Mouse (Mus musculus) gonadal fat pad, adult 2 months (tissue): ENCODE measurements at regions not wholly inside any gene's neighbourhood (a gene's known extent, or its start where the extent isn't known, plus 50 kb on each side); places are given as distances from the start of the nearest gene placed in this dataset.

Source experiments
- DNase-seq: peaks from one replicate; pipeline ENCODE4 v3.0.0-alpha.2; 2012; ENCODE audit warnings: low read depth

- DNase-seq: no peak
Measured at GRCm38 (mm10) chr9:68463637-68464304, 189.8 kb upstream of the Rora start.

GRCm38 (mm10) chr9:68466671-68467070 lies 186.9 kb upstream of the Rora start:
- DNase-seq: no peak

DNA sequence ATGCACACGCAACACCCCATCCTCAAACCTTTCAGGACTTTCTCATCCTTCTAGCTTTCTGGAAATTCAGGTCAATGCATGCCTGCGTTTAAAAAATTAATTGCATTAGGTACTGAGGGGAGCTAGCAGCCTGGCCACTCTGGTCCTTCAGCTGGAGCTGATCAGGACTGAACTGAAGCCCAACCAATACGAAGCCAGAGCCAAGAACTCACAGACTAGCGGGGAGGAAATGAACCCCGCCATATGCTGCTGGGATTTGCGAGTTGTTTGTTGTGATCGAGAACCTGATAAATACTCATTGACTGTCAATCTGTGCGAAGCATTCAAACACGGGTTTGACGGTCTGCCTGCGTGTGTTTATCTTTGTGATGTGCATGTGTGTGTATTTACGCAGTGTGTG lies 177.2 kb upstream of the Rora start:
- DNase-seq: no peak

- DNase-seq: no peak
Measured at GRCm38 (mm10) chr9:68477466-68477865, 176.1 kb upstream of the Rora start.

DNA sequence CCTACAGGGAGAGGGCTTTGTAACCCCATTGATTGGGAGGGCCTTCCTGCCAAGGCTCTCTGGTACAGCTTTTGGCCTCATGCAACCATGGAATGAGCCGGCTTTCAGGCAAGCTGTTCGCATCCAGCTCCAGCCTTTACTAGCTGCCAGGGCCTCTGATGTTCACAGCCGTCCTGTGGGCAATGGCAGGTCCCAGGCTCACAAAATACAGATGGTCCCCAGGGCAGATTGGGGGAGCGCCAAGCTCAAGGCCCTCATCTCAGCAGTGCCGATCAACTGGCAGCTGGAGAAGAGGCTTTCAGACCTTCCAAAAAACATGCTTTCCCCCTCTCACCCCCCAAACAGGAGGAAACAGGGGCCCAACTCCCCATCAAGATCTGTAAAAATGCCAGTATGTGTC lies 166.9 kb upstream of the Rora start:
- DNase-seq: no peak

DNA sequence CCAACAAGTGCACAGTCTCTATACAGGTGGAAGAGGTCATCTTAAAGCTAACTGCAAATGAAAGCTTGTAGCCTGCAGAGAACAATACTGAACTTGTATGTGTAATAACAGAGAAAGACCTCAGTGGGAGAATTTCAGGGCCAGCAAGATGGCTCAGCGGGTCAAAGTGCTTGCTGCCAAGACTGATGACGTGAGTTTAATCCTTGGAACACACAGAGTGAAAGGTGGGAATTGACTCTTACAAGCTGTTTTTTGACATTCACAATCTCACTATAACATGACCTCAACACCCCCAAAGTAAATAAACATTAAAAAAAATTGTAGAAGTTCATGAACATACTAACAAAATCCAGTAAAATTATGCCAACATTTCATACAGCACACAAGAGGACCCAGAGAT lies 162.4 kb upstream of the Rora start:
- no peak for DNase-seq

GRCm38 (mm10) chr9:68521218-68521617 lies 132.4 kb upstream of the Rora start:
- no peak for DNase-seq

- no peak for DNase-seq
Measured at GRCm38 (mm10) chr9:68561767-68562552, 91.6 kb upstream of the Rora start.

DNA sequence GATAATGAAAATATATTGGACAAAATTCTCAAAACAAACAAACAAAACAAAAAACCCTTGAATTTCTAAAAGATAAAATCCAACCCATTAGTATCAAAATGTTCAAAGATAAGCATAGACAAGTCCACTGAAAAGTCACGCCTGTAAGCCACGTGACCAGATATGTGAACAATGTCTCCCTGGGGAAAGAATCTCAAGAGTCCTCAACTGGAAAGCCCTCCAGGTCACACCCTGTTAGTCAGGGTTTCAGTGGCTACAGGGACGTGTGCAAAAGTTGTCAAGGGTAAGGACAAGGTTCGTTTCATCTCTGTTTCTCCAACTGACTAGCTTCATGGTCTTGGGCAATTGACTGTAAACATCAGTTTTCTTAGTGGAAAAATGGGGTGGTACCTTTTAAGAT lies 90.4 kb upstream of the Rora start:
- DNase-seq: no peak

GRCm38 (mm10) chr9:68585751-68586150 lies 67.8 kb upstream of the Rora start:
- no peak for DNase-seq

- DNase-seq: no peak
Measured at GRCm38 (mm10) chr9:68591023-68591422, 62.6 kb upstream of the Rora start.

DNA sequence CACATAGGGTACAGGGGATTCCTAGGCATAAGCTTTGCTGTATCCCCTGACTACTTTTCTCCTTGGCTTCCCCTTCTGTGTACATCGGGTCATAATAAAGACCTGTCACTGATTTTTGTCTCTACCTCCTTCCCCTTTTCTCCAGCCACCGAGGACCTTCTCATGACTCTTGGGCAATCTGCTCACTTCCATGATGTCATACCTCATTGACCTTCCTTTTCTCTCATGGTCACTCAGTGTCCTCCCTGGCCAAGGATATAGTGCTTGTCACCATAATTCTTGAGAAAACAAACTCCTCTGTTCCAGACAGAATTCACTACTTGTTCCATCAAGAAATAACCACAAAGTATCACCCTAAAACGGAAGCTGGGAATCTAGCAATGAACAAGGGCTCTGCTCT lies 60.6 kb upstream of the Rora start:
- no peak for DNase-seq

GRCm38 (mm10) chr9:68594586-68594985 lies 59.0 kb upstream of the Rora start:
- no peak for DNase-seq
